Comparison of ENCODE assay signal across 11 mouse cellular contexts in genomic region chr12:53841928-53842671, GRCm38 (mm10).
DNase-seq lines count a peak whose midpoint lies in the region; ATAC-seq and TF ChIP-seq lines count a peak whose summit lies in the region.
"Had no signal": no experiment of that assay in that cellular context is flagged by ENCODE, and none has a peak within 500 bp of the region (broad histone marks: within the 10 kb centered on the region; RNA-seq: fewer than 3 reads in every experiment).

No protein-coding gene starts in this region.

- no peak for TF ChIP-seq CTCF in gastrocnemius, adult 2 months (IDR thresholded peaks at IDR 0.05)
- no peak for TF ChIP-seq CTCF in midbrain, postnatal 0 days (IDR thresholded peaks at IDR 0.05)

- H3K9ac ChIP-seq in midbrain, embryonic 16.5 days (ENCODE audit: low read depth, low read length), result no peak overlapping the region
- no peak overlapping the region for H3K9ac ChIP-seq in midbrain, postnatal 0 days (replicated peaks; ENCODE audit: low read length, poor library complexity, severe bottlenecking)
- H3K9ac ChIP-seq: limb, embryonic 15.5 days; stomach, embryonic 15.5 days had no signal

- no peaks in the 10 kb centered on the region for H3K27me3 ChIP-seq in midbrain, embryonic 16.5 days (ENCODE audit: control insufficient read depth, insufficient read depth, low read depth, low read length)
- no peaks in the 10 kb centered on the region for H3K27me3 ChIP-seq in midbrain, postnatal 0 days (ENCODE audit: insufficient read depth, low read length)
- H3K27me3 ChIP-seq: limb, embryonic 15.5 days; stomach, embryonic 15.5 days had no signal

- H3K4me1 ChIP-seq in midbrain, embryonic 16.5 days (ENCODE audit: control insufficient read depth, insufficient read depth, low read length), result peaks cover 40% of the 10 kb centered on the region
- peaks cover 3% of the 10 kb centered on the region; the same call in 1 of the 2 replicates for H3K4me1 ChIP-seq in midbrain, postnatal 0 days (ENCODE audit: insufficient read depth, low read length)

- H3K4me2 ChIP-seq in midbrain, embryonic 16.5 days (ENCODE audit: low read length), result no peak overlapping the region
- no peak overlapping the region for H3K4me2 ChIP-seq in midbrain, postnatal 0 days (ENCODE audit: low read depth, low read length, poor library complexity, severe bottlenecking)
- H3K4me2 ChIP-seq: limb, embryonic 15.5 days; stomach, embryonic 15.5 days had no signal

- H3K27ac ChIP-seq in gastrocnemius, adult 2 months, result no peak overlapping the region; the same call in 1 of the 2 replicates
- H3K27ac ChIP-seq in midbrain, embryonic 16.5 days (ENCODE audit: low read length), result no peak overlapping the region
- no peak overlapping the region for H3K27ac ChIP-seq in midbrain, postnatal 0 days (ENCODE audit: low read depth, low read length)
- H3K27ac ChIP-seq: limb, embryonic 15.5 days; stomach, embryonic 15.5 days had no signal

- peak; percentile 31 for DNase-seq in gastrocnemius, adult 2 months
- DNase-seq in gastrocnemius, adult 18-20 months (ENCODE audit: low spot score), result no peak
- no peak for DNase-seq in midbrain, postnatal 0 days (ENCODE audit: low spot score)
- peak; percentile 30 to 54 for DNase-seq in layer of hippocampus, postnatal 14 days (ENCODE audit: low spot score in 2 of 2)
- peak; percentile 62 for DNase-seq in testis, postnatal 14 days (ENCODE audit: low spot score)
- no peak for DNase-seq in T-cell, adult 2 months (ENCODE audit: low spot score)
- no peak for DNase-seq in kidney, adult 9 months

- H3K36me3 ChIP-seq in midbrain, embryonic 16.5 days (ENCODE audit: control insufficient read depth, insufficient read depth, low read length), result no peaks in the 10 kb centered on the region
- no peaks in the 10 kb centered on the region for H3K36me3 ChIP-seq in midbrain, postnatal 0 days (ENCODE audit: insufficient read depth, low read length)
- H3K36me3 ChIP-seq: limb, embryonic 15.5 days; stomach, embryonic 15.5 days had no signal

- peak overlapping the region; percentile 24 for H3K4me3 ChIP-seq in gastrocnemius, adult 2 months
- no peak overlapping the region for H3K4me3 ChIP-seq in midbrain, embryonic 16.5 days (ENCODE audit: low read depth, low read length)
- no peak overlapping the region for H3K4me3 ChIP-seq in midbrain, postnatal 0 days (ENCODE audit: low read depth, low read length)
- H3K4me3 ChIP-seq: limb, embryonic 15.5 days; myocyte; stomach, embryonic 15.5 days had no signal

- intact Hi-C loops in gastrocnemius, adult 2 months (cut with DNase I), result no loop called here

- whole genome bisulfite sequencing in midbrain, embryonic 16.5 days, result 40% methylated on average over 16 of the region's 16 CpGs
- WGBS in midbrain, postnatal 0 days, result 35% methylated on average over 16 of the region's 16 CpGs

- no peaks in the 10 kb centered on the region for H3K9me3 ChIP-seq in midbrain, embryonic 16.5 days (replicated peaks; ENCODE audit: control insufficient read depth, low read length, poor library complexity, severe bottlenecking)
- H3K9me3 ChIP-seq in midbrain, postnatal 0 days (ENCODE audit: low read length), result no peaks in the 10 kb centered on the region
- H3K9me3 ChIP-seq: limb, embryonic 15.5 days; stomach, embryonic 15.5 days had no signal

- 0 out of 2 replicates have a peak, but pooled peaks have one; percentile 18 for ATAC-seq in midbrain, embryonic 16.5 days
- ATAC-seq in midbrain, postnatal 0 days (ENCODE audit: low FRiP score), result no peak

Comparison
In these comparisons a context has a peak if more than half of its experiments do, and no peak if none do; other contexts are left out.
1. DNase-seq: peak in gastrocnemius, adult 2 months (single experiment), layer of hippocampus, postnatal 14 days (2 of 2) and testis, postnatal 14 days (single experiment); none in gastrocnemius, adult 18-20 months (single experiment), midbrain, postnatal 0 days (single experiment), T-cell, adult 2 months (single experiment) and kidney, adult 9 months (single experiment).